Mouse (Mus musculus) ovary, adult 2 months (tissue): Measurements from ENCODE around the gene Serpina3g. TPM values are rescaled to one million over a fixed set of nuclear protein-coding genes. Genes with fewer than 3 reads are reported as not detected.

ENCODE experiments used
- polyA plus RNA-seq: library from polyadenylated mRNA; depleted of rRNA; stranded (reverse); fragments of >200 nt; gene quantifications from 2 replicates; pipeline ENCODE4 v1.2.3, GENCODE M21; 2012; rRNA removed

The Serpina3g gene
- polyA plus RNA-seq, result 42.6 and 43.3 TPM in 2 replicates

GRCm38 (mm10) chr12:104235915-104236314 is at the start of gene Serpina3g:
TSS of gene Serpina3g (plus strand) at chr12:104236245.

GRCm38 (mm10) chr12:104214445-104214753 is 21.6 kb upstream of the Serpina3g start, which contains the start of gene Serpina3f:
TSS of gene Serpina3f (plus strand) at chr12:104214544.

GRCm38 (mm10) chr12:104262863-104263262 is 26.8 kb downstream of the Serpina3g start, which contains the start of gene Serpina3i:
TSS of gene Serpina3i (plus strand) at chr12:104263122.

Other genes starting within 250 kb of the Serpina3g start
- 0.18 and 0.34 TPM in 2 replicates for gene Serpina11, start 246.3 kb upstream of the Serpina3g start, polyA plus RNA-seq
- gene Serpina9, start 222.5 kb upstream of the Serpina3g start, polyA plus RNA-seq, result 0.40 and 0.45 TPM in 2 replicates
- gene Serpina12, start 191.8 kb upstream of the Serpina3g start, polyA plus RNA-seq, result not detected in 2 replicates
- 35.5 and 59.1 TPM in 2 replicates for gene Serpina5, start 135.1 kb upstream of the Serpina3g start, polyA plus RNA-seq
- gene Serpina3a, start 123.5 kb upstream of the Serpina3g start, polyA plus RNA-seq, result 0.32 and 0.51 TPM in 2 replicates
- 0.14 and 0.24 TPM in 2 replicates for gene Serpina3b, start 108.2 kb upstream of the Serpina3g start, polyA plus RNA-seq
- gene Serpina3c, start 82.4 kb upstream of the Serpina3g start, polyA plus RNA-seq, result 11.1 and 14.8 TPM in 2 replicates
- gene Serpina3f, start 21.7 kb upstream of the Serpina3g start, polyA plus RNA-seq, result 0.28 and 0.29 TPM in 2 replicates
- 0.06 TPM in 1 of 2 replicates, not detected in the other for gene Serpina3i, start 26.9 kb downstream of the Serpina3g start, polyA plus RNA-seq
- gene Serpina3j, start 78.3 kb downstream of the Serpina3g start, polyA plus RNA-seq, result not detected in 2 replicates
- 0.60 and 1.7 TPM in 2 replicates for gene Serpina3k, start 102.2 kb downstream of the Serpina3g start, polyA plus RNA-seq
- gene Serpina3m, start 102.2 kb downstream of the Serpina3g start, polyA plus RNA-seq, result 0.23 TPM in 1 of 2 replicates, not detected in the other
- 29.6 and 59.0 TPM in 2 replicates for gene Serpina3n, start 170.5 kb downstream of the Serpina3g start, polyA plus RNA-seq
- 1.6 and 2.5 TPM in 2 replicates for gene Gsc, start 237.1 kb downstream of the Serpina3g start, polyA plus RNA-seq